Mouse (Mus musculus) adrenal gland, postnatal 4 days (tissue): ENCODE measurements around the gene Smarca4. TPM values are rescaled to one million over a fixed set of nuclear protein-coding genes. Genes with fewer than 3 reads are reported as not detected.

Source experiments
- DNase-seq, 2 experiments: peaks; one replicate each; pipeline ENCODE4 v3.0.0; 2021 to 2022; ENCODE audit warnings: low spot score in 2 of 2, mixed read lengths in 2 of 2
- total RNA-seq, 2 experiments: library from RNA; stranded (reverse); gene quantifications; 2 replicates each; pipeline ENCODE4 v1.2.3; 2021

Smarca4 gene
- total RNA-seq, 2 experiments from 2014 or later, result 86.1 to 94.8 TPM

DNA sequence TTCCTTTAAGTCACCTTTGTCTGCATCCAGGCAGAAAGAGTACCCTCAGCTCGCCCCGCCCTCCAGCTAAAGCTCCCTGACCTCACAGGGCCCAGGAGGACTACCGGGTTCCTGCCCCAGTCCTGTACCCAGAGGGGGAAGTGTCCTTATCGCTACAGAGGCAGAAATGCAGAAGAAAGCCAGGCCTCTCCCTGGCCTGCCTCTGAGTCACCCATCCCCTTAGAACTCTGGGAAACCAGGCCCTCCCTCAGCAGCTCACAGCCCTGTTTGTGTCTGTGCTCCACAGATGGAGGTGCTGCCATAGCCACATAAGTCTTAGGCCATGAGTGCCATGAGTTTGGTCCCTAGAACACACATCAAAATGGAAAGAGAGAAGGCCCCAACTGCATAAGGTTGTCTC, 99.3 kb downstream of the Smarca4 start:
- DNase-seq, result no peak

DNA sequence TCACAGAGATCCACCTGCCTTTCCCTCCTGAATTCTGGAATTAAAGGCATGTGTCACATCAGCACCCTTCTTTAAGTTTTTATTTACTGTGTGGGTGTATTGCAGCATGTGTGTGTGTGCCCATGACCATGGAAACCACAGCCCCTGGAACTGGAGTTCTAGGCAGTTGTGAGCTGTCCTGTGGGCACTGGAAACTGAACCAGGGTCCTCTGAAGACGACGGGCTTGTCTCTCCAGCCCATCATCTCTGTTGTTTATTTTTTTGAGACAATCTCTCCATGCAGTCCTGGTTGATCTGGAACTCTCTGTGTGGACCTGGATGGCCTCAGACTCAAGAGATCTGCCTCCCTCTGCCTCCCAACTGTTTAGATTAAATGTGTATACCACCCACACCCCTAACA, 101.0 kb downstream of the Smarca4 start:
- DNase-seq, result no peak

DNA sequence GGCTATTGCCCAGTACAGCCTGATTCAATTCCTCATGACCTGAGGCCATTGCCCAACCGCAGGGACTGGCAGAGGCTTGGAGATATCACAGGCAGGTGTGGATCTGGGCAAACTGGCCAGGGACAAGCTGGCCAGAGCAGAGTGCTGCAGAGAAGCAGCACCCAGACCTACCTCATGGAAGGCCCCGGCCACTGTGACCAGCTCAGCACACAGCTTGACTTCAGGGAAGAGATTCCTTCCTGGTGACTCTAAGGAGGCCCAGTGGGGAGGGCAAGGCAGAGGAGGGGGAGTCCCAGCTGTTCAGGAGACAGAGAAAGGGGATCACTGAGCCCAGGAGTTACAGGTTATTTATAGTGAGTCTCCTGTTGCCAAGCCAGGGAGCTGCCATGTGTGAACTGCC, 105.1 kb downstream of the Smarca4 start:
- DNase-seq, result no peak

DNA sequence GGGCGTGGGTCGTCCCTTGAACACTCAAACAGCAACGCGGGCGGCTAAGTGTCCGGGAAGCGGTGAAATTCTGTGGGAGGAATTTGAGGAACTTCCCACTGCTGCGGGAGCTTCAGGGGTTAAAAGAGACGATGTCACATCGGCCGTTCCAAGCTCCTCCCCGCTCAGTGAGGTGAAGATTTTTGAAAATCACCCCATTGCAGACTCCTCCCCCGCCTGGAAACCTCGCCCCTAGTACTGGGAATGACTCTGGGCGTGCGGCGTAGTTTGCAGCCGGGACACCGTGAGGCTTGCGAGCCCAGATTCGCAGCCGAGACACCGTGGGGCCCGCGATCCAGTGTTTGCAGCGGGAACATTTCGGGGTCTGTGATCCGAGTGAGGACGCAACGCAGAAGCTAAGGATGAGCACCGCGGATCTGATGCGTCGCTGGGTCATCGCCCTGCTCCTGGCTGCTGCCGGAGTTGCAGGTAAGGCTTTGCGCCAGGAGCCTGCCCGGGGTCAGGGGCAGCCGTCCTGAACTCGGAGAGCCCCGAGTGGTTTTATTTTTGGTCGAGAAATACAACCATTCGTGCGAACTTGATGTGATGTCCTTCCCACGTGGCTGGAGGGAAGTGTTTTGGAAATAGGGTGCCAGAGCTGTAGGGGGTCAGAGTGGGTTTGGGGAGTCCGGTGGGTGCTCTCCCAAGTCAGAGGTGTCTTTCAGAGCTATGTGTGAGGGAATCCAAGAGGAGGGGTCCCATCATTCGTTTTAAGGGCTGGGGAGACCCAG, 107.6 kb downstream of the Smarca4 start, which contains the start of gene Ldlr:
Gene Ldlr (plus strand): TSS at position 107 of the 770 bp plus-strand sequence.
- DNase-seq, result peak; percentile 55 to 70

DNA sequence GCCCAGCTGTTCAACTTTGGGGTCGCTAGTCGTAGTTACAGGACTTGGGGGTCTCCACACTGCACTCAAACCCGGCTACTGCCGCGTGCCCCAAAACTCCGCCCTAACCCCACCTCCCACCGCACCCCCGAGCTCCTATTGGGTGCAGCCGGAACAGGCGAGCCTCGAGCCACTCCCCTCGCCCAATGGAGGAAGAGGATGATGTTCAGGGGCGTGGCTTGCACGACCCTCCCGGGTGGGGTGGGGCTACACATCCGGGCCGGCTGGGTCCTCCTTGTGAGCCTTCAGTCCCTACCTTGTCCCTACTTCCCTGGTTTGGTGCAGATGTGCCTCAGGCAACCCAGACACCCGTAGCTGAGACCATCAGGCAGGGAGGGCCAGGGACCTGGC, 108.2 kb downstream of the Smarca4 start:
- peak; percentile 71 to 86 for DNase-seq

DNA sequence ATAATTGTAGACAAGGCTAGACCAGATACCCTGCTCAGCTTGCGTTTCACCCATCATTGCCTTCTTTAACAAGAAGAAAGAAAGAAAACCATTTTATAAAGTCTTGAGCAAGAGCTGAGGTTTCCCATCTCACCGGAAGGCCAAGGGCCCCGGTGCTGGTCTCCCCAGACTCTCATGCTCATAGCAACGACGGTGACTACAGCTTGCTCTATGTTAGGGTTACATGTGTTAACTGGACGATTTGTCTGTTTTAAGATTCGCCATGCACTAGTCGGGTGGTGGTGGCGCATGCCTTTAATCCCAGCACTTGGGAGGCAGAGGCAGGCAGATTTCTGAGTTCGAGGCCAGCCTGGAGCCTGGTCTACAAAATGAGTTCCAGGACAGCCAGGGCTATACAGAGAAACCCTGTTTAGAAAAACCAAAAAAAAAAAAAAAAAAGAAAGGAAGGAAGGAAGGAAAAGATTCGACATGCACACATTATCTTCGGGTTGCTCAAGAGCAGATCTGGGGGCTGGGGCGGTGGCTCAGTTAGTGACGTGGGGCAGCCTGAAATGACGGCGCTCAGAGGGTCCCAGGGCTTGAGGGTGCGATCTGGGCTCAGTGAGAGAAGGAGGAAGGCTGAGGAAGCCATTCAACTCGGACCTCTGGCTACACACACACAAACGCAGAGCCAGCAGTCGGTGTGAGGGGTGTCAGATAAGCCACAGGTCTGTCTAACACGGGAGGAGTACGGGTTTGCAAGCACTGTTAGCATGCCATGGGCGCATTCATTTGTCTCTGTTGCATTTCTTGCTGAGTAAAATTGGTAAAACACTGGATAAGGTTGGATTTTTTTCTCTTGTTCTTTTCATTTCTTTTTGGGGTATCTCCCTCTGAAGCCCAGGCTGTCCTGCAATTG, 109.5 kb downstream of the Smarca4 start:
- DNase-seq, result no peak

DNA sequence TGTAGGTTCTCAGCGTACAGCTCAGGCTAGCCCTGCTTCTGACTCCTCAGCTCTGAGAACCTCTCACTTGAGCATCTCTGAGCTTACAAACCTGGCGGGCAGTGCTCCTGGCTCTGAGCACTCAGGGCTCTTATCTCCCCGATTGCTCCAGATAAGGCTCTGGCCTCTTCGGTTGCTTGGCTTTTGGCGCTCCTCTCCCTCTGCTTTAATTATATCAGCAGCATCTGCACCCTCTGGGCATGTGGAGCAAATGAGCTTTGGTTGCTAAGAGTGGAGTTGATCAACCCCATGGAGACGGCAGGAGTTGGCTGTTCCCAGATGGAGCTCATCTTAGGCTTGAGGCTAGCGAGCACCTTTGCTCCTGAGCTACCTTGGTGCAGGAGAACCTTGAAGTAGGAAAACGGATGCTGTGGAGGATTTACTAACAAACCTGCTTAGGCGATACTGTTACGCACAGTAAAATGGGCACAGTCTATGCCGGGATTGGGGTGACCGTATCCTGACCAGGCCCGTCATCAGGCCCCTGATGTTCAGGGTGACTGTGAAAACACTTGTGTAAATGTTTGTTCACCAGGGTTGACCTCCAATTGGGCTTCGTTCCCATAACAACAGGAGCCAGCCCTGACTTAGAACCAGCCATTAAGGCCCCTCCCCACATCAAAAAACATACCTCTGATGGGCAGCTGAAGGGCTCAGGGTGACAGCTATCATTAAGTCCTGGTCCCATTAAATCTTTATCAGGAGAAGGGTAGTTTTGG, 110.4 kb downstream of the Smarca4 start:
- DNase-seq, result no peak

DNA sequence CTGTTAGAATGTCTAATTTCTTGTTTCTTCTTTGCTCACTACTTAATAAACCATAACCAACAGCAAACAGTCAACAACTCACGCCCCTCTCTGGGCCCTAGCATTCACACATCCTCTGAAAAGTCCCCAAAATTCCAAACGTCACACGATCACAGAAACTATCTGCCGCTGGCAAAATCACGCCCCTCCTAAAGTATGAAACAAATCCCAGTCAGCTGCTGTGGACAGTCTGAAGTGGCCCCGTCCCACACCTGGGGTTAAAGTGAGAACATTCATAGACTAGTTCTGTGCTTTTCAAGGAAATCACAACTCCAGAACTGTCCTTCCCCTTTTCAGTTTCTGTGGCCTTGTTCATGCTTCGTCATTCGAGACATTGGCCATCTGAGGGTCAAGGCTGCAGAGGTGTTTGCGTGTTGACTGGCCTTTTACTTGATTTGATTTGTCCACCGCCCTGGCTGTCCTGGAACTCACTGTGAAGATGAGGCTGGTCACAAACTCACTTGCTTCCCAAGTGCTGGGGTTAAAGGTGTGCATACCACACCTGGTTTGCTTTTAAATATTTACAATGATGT, 112.4 kb downstream of the Smarca4 start:
- DNase-seq, result no peak

DNA sequence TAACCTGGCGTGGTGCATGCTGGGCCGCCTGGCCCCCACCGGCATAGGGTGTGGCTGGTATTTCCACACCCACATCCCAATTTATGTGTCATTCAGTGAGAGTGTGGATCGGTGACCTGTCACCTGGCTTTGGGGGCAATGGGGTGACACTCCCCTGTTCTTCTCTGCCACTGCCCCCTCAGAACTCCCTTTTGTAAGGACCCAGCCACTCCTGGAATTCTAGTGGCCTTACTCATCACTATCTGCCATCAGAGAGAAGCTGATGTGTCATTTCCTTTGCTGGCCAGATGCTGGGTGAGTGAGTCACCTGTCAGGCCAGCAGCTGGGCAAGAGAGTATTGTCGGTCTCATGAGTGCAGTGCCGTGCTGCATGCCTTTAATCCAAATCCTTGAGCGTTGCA, 113.3 kb downstream of the Smarca4 start:
- DNase-seq, result no peak

DNA sequence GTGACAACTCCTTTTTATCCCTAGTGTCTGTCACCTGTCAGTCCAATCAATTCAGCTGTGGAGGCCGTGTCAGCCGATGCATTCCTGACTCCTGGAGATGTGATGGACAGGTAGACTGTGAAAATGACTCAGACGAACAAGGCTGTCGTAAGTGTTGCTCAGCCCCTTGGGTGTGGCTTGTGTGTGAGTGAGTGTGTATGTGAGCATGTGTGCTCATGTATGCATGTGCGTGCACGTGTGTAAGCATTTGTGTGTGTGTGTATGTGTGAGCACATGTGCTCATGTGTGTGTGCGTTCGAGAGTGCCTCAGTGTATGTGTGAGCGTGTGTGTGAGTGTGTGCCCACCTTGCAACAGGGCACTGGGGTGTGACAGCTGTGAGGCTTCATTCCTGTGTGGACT, 116.3 kb downstream of the Smarca4 start:
- DNase-seq, result no peak

DNA sequence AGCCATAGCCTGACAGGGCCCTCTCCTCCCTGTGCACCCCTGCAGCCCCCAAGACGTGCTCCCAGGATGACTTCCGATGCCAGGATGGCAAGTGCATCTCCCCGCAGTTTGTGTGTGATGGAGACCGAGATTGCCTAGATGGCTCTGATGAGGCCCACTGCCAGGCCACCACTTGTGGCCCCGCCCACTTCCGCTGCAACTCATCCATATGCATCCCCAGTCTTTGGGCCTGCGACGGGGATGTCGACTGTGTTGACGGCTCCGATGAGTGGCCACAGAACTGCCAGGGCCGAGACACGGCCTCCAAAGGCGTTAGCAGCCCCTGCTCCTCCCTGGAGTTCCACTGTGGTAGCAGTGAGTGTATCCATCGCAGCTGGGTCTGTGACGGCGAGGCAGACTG, 117.5 kb downstream of the Smarca4 start:
- no peak for DNase-seq

DNA sequence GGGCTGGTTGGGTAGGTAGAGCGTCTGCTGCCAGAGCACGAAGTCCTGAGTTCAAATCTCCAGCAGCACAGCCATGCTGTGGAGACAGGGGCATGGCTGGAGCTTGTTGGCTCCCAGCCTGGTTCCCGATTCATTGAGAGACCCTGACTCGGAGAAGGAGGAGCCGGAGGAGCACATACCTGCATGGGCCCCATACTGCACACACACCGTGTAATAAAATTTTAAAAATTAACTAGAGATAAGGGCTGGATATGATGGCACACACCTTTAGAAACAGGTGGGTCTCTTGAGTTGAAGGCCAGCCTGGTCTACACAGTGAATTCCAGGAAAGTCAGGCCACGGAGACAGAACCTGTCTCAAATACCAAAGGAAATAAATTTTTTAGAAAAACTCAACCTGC, 118.0 kb downstream of the Smarca4 start:
- no peak for DNase-seq

DNA sequence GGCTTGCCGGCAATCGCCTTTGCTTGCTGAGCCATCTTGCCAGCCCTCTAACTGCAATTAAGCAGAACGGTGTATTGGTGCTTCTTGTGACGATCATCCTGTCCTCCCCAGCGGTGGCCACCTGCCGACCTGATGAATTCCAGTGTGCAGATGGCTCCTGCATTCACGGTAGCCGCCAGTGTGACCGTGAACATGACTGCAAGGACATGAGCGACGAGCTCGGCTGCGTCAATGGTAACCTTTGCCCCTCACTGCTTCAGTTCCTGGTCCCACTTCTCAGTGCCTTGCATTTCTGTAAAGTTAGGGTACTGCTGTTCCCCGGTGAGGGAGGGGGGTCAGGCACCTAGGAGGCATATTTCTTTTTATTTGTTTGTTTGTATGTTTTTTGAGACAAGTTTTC, 119.2 kb downstream of the Smarca4 start:
- no peak for DNase-seq

DNA sequence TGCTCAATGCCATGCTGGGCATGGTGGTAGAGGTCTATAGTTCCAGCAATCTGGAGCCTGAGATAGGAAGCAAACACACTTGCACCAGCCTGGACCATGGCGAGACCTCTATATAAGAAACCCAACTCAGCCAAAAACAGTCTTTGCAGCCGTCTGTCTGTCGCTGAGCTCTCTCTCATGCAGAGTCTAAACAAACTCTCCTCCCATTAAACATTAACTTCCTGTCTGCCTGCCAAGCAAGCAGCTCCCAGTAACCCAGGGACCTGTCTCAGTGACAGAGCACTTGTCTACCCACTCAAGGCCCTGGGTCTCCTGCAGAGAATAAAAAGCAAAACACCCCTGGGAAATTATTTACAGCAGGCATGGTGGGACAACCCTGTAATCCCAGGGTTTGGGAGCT, 120.6 kb downstream of the Smarca4 start:
- no peak for DNase-seq

DNA sequence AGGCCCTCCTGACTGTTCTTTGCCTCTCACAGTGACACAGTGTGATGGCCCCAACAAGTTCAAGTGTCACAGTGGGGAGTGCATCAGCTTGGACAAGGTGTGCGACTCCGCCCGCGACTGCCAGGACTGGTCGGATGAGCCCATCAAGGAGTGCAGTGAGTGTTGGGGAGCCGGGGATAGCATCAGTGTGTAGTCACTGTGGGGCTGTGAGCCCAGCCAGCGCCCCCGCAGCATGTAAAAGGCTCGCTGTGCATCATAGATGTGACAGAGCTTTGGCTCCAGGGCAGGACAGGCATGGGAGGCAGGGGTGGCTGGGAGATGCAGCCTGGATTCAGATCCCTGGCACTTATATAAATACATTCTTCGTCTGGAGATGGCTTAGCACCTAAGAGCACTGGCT, 121.2 kb downstream of the Smarca4 start:
- DNase-seq, result no peak

DNA sequence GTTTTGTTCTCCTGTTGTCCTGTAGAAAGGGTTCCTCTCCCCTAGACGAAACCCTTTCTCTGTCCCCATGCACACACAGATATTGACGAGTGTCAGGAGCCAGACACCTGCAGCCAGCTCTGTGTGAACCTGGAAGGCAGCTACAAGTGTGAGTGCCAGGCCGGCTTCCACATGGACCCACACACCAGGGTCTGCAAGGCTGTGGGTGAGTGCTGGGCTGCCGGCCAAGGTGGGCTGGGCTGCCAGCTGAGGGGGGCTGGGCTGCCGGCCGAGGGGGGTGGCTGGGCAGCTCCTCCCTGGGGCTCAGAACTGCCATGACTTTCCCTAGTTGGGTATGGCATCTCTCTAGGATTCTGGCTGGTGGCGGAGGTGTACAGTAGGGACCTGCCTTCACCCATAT, 122.8 kb downstream of the Smarca4 start:
- no peak for DNase-seq

DNA sequence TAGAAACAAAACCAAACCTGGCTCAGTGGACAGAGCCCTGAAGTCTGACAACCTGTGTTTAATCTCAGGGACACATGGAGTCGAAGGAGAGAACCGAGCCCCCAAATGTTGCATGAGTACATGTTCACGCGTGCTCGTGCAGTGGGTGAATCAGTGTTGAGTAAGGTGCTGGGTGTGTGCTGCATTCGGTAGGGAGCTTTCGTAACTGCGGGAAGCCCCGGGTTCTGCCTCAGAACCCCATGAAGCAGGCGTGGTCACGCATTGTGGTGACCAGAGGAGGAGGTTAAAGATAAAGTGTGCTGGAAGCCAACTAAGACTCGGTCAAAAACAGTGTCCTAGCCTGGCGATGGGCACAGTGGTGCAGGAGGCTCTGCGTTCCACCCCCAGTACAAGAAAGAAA, 124.5 kb downstream of the Smarca4 start:
- no peak for DNase-seq

DNA sequence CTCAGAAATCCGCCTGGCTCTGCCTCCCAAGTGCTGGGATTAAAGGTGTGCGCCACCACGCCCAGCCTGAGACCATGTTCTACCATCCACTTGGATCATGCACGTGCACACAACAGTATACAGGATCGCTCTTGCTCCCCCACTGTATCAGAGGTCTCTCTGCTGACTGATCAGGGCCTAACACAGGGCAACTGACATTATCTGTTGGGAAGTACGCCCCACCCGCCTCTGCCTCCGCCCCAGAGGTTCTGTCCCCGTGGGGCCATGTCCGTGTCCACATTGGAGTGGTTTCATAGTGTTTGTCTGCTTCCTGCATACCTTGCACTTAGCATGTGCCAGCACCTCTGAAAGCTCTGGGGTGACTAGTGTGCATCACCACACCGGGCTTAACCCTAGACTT, 125.5 kb downstream of the Smarca4 start:
- DNase-seq, result no peak

DNA sequence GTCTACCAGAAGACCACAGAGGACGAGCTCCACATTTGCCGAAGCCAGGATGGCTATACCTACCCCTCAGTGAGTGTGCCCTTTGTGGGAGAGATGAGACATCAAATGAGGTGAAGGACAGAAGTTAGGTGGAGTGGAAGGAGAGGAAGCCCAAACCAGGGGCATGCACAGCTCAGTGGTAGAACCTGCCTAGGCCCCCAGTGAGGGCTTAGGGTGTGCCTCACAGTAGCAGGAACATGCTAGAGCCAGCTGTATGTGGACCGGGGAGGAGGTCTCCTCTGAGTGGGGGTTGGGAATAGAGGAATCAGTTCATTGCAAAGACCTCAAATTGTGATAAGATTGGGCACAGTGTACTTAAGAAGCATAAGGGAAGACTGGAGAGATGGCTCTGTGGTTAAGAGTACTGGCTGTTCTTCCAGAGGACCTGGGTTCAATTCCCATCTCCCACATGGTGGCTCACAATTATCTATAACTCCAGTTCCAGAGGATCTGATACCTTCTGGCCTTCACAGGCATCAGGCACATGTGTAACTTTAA, 131.3 kb downstream of the Smarca4 start:
- DNase-seq, result no peak

DNA sequence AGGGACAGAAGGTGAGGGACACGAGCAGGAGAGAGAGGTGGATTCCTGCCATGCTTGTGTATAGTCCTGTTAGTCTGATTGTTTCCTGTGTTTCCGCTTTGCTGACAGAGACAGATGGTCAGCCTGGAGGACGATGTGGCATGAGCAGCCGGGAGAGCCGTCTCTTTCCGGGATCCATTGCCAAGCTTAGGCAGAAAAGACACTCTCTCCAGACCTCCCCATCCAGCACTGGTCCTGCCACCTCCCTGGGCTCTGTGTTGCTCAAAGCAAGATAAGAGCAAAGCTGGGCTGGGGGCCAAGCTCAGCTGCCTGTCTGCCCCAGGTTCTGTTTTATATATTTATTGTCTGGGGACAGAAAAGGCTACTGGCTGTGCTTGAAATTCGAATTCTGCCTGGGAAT, 132.1 kb downstream of the Smarca4 start:
- DNase-seq, result peak in 1 of 2 experiments; percentile 44

DNA sequence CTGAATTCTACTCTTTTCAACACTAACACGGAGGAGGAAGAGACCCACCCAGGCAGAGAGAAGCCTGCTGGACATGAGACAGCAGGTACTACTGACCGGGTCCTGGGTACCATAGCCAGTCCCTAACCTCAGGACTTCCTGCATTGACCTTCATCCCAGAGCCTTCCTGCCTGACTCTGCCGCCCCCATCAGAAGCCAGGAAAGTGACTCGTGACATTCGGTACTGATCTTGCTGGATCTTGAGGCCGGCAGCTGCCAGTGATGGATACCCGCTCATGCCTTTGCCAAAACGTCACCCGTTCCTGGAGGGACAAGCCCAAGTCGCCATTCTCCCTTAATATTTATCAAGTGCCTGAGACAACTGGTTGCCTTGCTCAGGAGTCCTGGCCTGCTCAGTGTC, 132.5 kb downstream of the Smarca4 start:
- DNase-seq, result no peak
